Mouse (Mus musculus): ENCODE measurements around the gene A730071L15Rik. TPM values are rescaled to one million over a fixed set of nuclear protein-coding genes. Genes with fewer than 3 reads are reported as not detected.
A peak's percentile ranks its signal among the peaks of the same experiment; 100 is the strongest.

The A730071L15Rik gene
- polyA plus RNA-seq, 1 experiment from 2014 or later, result 0.63 TPM

DNA sequence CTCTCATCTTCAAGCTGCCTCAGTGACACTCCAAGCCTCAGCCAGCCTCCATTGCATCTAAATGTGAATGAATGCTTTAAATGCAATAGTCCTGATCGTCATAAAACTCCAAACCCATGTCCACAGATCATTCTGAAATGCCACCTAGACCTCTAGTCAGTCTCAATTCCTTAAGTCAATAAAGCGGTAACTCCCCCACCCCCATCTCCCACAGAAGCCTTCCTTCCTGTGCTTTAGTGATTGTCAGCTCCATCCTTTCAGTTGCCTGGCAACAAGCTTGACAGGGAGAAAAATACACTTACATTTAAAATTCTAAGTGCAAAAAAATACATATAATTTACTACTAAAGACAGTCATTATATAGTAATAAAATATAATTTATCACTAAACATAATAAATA is 16.6 kb upstream of the A730071L15Rik start:
- H3K4me1 ChIP-seq (ENCODE audit: insufficient read depth), result peaks cover 8% of the 10 kb centered on the region
- no peaks in the 10 kb centered on the region for H3K27me3 ChIP-seq (ENCODE audit: insufficient read depth, low read length)
- DNase-seq (no peak), ATAC-seq (ENCODE audit: insufficient read depth) (no peak)
- H3K9me3 ChIP-seq (ENCODE audit: low read depth, low read length), result no peaks in the 10 kb centered on the region
- H3K9ac ChIP-seq, result no peak overlapping the region
- H3K36me3 ChIP-seq (ENCODE audit: insufficient read depth), result peaks cover 4% of the 10 kb centered on the region
- TF ChIP-seq CTCF (IDR thresholded peaks at IDR 0.05; ENCODE audit: low read depth), result no peak
- H3K27ac ChIP-seq (ENCODE audit: low read depth), result no peak overlapping the region
- H3K4me2 ChIP-seq, result no peak overlapping the region
- H3K4me3 ChIP-seq (ENCODE audit: low read depth, low read length), result no peak overlapping the region
- WGBS, result 70% methylated on average over 2 of the region's 2 CpGs

GRCm38 (mm10) chr11:6184202-6184935 is 15.5 kb upstream of the A730071L15Rik start:
- H3K4me2 ChIP-seq, result no peak overlapping the region
- H3K4me3 ChIP-seq (ENCODE audit: low read depth, low read length), result no peak overlapping the region
- peaks cover 14% of the 10 kb centered on the region for H3K36me3 ChIP-seq (ENCODE audit: insufficient read depth)
- ATAC-seq (ENCODE audit: insufficient read depth) (no peak), DNase-seq (no peak)
- TF ChIP-seq CTCF (IDR thresholded peaks at IDR 0.05; ENCODE audit: low read depth), result no peak
- H3K27me3 ChIP-seq (ENCODE audit: insufficient read depth, low read length), result no peaks in the 10 kb centered on the region
- no peak overlapping the region for H3K9ac ChIP-seq
- no peaks in the 10 kb centered on the region for H3K9me3 ChIP-seq (ENCODE audit: low read depth, low read length)
- H3K4me1 ChIP-seq (ENCODE audit: insufficient read depth), result peaks cover under 1% of the 10 kb centered on the region
- H3K27ac ChIP-seq (ENCODE audit: low read depth), result no peak overlapping the region
- WGBS, result 65% methylated on average over 11 of the region's 11 CpGs

DNA sequence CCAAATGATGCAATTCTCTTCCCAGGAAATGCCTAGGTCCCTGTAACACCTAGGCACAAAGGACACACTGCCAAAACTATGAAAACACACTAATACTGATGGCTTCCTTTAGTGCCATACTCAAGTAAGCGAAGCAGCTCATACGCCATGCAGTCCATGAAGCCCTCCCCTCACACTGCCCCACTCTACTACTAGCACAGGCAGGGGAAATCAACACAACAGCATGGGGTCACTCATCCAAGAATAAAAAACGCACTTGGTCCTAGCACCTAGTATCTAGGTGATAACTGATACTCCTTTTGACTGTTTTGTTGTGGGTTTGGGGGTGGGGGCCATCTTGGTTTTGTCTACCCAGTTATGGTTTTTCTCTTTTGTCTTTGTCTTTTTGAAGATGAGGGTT is 12.4 kb upstream of the A730071L15Rik start:
- DNase-seq (no peak), ATAC-seq (ENCODE audit: insufficient read depth) (no peak)
- Histone ChIP-seq H3K36me3 (ENCODE audit: insufficient read depth) (peaks cover 33% of the 10 kb centered on the region), H3K4me3 (ENCODE audit: low read depth, low read length) (no peak overlapping the region), H3K27ac (ENCODE audit: low read depth) (no peak overlapping the region), H3K9ac (no peak overlapping the region), H3K27me3 (ENCODE audit: insufficient read depth, low read length) (no peaks in the 10 kb centered on the region), H3K9me3 (ENCODE audit: low read depth, low read length) (no peaks in the 10 kb centered on the region), H3K4me1 (ENCODE audit: insufficient read depth) (no peaks in the 10 kb centered on the region), H3K4me2 (no peak overlapping the region)
- WGBS, result 83% methylated on average over 3 of the region's 3 CpGs
- TF ChIP-seq CTCF (IDR thresholded peaks at IDR 0.05; ENCODE audit: low read depth), result no peak

DNA sequence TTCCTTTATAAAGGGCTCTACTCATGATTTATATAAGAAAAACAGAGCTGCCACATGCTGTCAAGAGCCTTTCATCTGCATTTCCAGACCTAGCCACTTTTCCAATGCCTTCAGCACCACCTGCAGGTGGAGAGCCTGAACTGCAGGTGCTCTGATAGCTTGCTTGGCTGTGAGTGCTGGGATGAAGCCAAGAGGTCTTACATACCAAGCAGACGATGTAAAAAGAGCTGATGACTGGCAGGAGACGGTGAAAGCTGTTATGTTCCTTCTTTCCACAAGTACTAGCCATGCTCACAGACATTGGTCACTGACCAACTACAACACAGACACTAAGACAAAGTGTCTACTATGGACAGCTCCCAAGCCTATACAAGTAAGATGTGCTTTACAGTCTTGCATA is 12.0 kb upstream of the A730071L15Rik start:
- ATAC-seq (ENCODE audit: insufficient read depth), result peak; percentile 68
- Histone ChIP-seq H3K27ac (ENCODE audit: low read depth) (no peak overlapping the region), H3K9ac (no peak overlapping the region), H3K4me3 (ENCODE audit: low read depth, low read length) (no peak overlapping the region), H3K4me2 (no peak overlapping the region), H3K27me3 (ENCODE audit: insufficient read depth, low read length) (no peaks in the 10 kb centered on the region), H3K4me1 (ENCODE audit: insufficient read depth) (no peaks in the 10 kb centered on the region), H3K9me3 (ENCODE audit: low read depth, low read length) (no peaks in the 10 kb centered on the region), H3K36me3 (ENCODE audit: insufficient read depth) (peaks cover 37% of the 10 kb centered on the region)
- WGBS, result 2% methylated on average over 2 of the region's 2 CpGs
- TF ChIP-seq CTCF (IDR thresholded peaks at IDR 0.05; ENCODE audit: low read depth), result peak; percentile 97
- peak; percentile 97 for DNase-seq

DNA sequence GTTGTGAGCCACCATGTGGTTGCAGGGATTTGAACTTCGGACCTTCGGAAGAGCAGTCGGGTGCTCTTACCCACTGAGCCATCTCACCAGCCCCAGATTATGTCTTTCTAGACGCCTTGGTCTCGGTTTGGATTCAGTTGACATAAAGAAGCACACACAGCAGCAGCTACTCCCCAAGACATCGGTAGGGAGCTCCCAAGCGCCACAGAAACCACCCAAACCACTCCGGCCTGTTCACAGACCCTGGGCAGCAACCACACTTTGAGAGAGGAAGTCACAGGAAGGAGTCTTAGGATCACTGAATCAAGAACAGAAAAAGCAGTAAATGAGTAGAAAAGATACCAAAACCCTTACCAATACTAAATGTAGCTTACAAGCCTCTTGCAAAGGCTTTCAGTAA is 3.0 kb upstream of the A730071L15Rik start:
- H3K4me3 ChIP-seq (ENCODE audit: low read depth, low read length), result no peak overlapping the region
- no peak overlapping the region for H3K9ac ChIP-seq
- no peak overlapping the region for H3K4me2 ChIP-seq
- no peak overlapping the region for H3K27ac ChIP-seq (ENCODE audit: low read depth)
- peaks cover 3% of the 10 kb centered on the region; the same call in 1 of the 2 replicates for H3K4me1 ChIP-seq (ENCODE audit: insufficient read depth)
- no peak for ATAC-seq (ENCODE audit: insufficient read depth)
- no peaks in the 10 kb centered on the region for H3K27me3 ChIP-seq (ENCODE audit: insufficient read depth, low read length)
- peaks cover 15% of the 10 kb centered on the region for H3K36me3 ChIP-seq (ENCODE audit: insufficient read depth)
- H3K9me3 ChIP-seq (ENCODE audit: low read depth, low read length), result no peaks in the 10 kb centered on the region
- 87% methylated on average over 8 of the region's 8 CpGs for WGBS
- TF ChIP-seq CTCF (IDR thresholded peaks at IDR 0.05; ENCODE audit: low read depth), result no peak
- no peak for DNase-seq

DNA sequence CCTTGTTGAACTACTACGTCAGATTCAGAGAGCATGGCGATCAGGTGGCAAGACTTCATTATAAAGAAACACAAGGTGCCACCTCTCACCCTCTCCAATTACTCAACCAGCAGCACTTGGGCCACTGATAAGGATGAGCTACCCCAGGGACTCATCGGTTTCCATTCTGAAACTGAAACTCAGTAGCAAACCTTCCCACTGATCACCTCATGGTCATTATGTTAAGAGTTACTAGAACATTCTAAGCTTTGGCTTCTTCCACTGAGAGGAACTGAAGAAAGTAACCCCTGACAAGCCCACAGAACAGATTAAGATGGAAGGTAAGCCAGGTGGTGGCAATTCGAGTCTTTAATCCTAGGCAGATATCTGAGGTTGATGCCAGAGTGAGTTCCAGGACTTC is 1.4 kb upstream of the A730071L15Rik start:
- Histone ChIP-seq H3K27me3 (ENCODE audit: insufficient read depth, low read length) (no peaks in the 10 kb centered on the region), H3K9me3 (ENCODE audit: low read depth, low read length) (no peaks in the 10 kb centered on the region), H3K27ac (ENCODE audit: low read depth) (no peak overlapping the region), H3K4me3 (ENCODE audit: low read depth, low read length) (no peak overlapping the region), H3K4me1 (ENCODE audit: insufficient read depth) (peaks cover 3% of the 10 kb centered on the region; the same call in 1 of the 2 replicates), H3K9ac (no peak overlapping the region), H3K36me3 (ENCODE audit: insufficient read depth) (no peaks in the 10 kb centered on the region), H3K4me2 (peak overlapping the region; percentile 89)
- DNase-seq (no peak), ATAC-seq (ENCODE audit: insufficient read depth) (no peak)
- no peak for TF ChIP-seq CTCF (IDR thresholded peaks at IDR 0.05; ENCODE audit: low read depth)
- 85% methylated on average over 4 of the region's 4 CpGs for WGBS

DNA sequence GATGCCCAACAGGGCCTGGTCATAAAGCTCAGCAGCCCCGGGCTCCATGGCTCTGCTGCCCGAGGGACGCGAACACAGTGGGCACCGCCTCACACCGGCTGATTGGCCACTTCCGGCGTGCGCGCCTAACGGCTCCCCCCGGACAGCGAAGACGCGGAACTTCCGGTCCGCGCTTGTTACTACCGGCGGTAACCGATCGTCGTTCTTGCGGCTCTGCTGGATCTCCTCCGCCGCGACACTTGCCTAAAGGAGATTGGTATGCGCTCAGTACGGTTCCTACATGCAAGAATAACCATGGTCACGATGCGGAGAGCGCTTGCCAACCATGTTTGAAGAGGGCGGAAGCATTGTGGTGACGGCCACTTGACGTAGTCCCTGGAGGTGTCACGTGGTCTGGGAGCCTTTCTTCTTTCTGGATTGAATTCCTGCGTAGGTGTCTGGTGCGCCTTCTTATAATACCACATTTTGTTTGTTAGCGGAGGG is 299 bp downstream of the A730071L15Rik start, which contains the start of gene Nudcd3:
Gene Nudcd3, minus strand, starts transcription at position 329 of the 483 bp plus-strand sequence.
- H3K36me3 ChIP-seq (ENCODE audit: insufficient read depth), result no peaks in the 10 kb centered on the region
- peak within 1 kb of the TSS; percentile 72 for H3K4me3 ChIP-seq (ENCODE audit: low read depth, low read length)
- H3K9me3 ChIP-seq (ENCODE audit: low read depth, low read length), result no peaks in the 10 kb centered on the region
- DNase-seq, result peak; percentile 93
- H3K4me1 ChIP-seq (ENCODE audit: insufficient read depth), result peaks cover 3% of the 10 kb centered on the region; the same call in 1 of the 2 replicates
- TF ChIP-seq CTCF (IDR thresholded peaks at IDR 0.05; ENCODE audit: low read depth), result no peak
- H3K9ac ChIP-seq, result peak within 1 kb of the TSS; percentile 79
- 1% methylated on average over 39 of the region's 39 CpGs for WGBS
- peak; percentile 98 for ATAC-seq (ENCODE audit: insufficient read depth)
- peak within 1 kb of the TSS; percentile 89 for H3K4me2 ChIP-seq
- H3K27ac ChIP-seq (ENCODE audit: low read depth), result peak within 1 kb of the TSS; percentile 97
- H3K27me3 ChIP-seq (ENCODE audit: insufficient read depth, low read length), result no peaks in the 10 kb centered on the region
